Mouse (Mus musculus): ENCODE data around the gene Actn4.

DNA sequence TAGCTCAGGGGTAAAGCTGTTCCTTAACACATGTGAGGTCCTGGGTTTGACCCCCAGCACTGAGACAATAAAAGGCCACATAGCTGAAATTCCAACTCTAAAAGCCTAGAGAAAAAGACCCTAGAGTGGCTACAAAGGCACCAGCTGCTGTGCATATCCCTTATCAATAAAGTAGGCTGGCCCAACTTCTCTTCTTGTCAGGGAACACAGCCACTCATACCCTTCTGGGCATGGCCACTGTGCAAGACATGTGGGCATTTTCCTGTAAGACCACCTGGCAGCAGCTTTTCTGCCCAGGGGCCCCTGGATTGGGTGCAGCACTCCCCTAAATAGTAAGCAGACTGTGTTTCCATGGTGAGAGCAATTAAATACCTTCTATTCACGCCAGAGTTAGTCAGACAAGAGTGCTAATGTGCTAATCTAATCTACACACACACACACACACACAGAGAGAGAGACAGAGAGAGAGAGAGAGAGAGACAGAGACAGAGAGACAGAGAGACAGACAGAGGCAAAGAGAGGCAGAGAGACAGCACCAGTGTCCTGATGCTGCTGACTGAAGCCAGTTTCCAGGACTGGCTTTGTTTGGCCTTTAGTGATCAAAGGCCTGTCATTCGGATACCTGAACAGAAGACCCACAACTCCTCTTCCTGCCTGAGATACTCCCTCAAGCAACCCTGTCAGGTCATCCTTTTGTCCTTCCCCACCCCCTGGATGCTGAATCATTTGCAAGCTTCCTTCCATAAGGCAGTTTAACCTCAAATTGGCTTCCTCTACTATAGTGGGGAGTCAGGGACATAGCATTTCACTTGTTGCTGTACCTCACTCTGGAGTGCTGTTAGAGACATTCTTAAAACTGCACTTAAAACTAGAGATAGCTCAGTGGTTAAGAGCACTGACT, 8.4 kb downstream of the Actn4 start:
- TF ChIP-seq CTCF (IDR thresholded peaks at IDR 0.05; ENCODE audit: low read depth) (no peak), EP300 (IDR thresholded peaks at IDR 0.05; ENCODE audit: low read depth) (no peak)

Measured in heart, postnatal 0 days (tissue).